Mouse (Mus musculus) spleen, postnatal 4 days (tissue): ENCODE measurements around the gene Acsl6.

Experiments
- DNase-seq, 2 experiments: peaks; one replicate each; pipeline ENCODE4 v3.0.0; 2022; ENCODE audit warnings: low spot score in 2 of 2

The Acsl6 gene

GRCm38 (mm10) chr11:54307139-54307816 is 3.7 kb downstream of the Acsl6 start:
- peak; percentile 40 to 75 for DNase-seq

DNA sequence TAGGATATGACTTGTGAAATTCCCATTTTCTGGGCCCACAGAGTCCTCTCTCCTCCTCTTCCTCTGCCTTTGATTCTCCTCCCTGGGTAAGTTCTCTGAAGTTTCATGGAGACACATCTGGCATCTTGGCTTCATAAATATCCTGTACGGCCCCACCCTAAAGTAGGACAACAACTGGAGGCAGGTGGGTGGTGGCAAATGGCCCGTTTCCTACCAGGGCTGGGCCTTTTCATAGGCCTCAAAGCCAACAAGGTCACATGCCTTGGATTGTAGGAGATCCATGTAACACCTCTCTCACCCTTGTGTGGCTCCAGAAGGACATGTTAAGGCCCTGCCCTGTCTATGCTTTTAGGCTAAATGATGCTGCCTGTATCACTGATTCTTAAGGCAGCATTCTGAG is 7.0 kb downstream of the Acsl6 start:
- DNase-seq = no peak

DNA sequence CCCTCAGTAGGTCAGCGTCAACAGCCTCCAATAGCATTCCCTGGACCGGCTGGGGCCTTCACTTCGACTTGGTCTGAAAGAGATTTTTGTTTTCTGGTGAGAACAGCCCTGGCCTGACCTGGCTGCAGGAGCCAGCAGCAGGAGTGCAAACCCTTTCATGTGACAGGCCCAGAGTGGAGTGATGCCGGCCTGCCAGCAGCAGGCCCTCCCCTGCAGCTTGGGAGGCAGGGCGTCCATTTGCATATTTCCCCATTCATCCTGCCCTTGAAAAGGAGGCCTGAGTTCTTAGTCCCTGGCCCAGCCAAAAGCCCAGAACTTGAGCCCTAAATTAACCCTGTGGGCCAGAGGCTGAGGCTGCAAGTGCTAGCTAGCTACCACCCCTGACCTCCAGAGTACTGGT is 8.4 kb downstream of the Acsl6 start:
- DNase-seq = no peak

DNA sequence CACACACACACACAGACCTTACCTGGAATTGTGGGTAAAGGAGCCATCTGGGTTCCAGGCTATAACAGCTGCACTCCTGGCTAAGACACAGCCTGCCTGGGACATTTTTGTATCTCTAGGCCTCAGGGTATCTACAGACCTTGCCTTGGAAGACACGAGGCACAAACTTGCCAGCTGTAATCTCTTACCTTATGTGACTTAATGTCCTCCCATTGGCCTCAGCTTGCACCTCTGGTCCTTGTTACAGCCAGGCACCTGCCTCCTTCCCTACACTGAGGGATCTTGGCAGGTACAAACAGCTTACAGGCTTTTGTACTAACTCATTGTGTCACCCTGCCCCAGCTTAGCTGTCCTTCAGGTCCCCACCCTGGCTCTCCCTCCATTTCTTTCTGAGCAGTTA is 9.0 kb downstream of the Acsl6 start:
- no peak for DNase-seq

DNA sequence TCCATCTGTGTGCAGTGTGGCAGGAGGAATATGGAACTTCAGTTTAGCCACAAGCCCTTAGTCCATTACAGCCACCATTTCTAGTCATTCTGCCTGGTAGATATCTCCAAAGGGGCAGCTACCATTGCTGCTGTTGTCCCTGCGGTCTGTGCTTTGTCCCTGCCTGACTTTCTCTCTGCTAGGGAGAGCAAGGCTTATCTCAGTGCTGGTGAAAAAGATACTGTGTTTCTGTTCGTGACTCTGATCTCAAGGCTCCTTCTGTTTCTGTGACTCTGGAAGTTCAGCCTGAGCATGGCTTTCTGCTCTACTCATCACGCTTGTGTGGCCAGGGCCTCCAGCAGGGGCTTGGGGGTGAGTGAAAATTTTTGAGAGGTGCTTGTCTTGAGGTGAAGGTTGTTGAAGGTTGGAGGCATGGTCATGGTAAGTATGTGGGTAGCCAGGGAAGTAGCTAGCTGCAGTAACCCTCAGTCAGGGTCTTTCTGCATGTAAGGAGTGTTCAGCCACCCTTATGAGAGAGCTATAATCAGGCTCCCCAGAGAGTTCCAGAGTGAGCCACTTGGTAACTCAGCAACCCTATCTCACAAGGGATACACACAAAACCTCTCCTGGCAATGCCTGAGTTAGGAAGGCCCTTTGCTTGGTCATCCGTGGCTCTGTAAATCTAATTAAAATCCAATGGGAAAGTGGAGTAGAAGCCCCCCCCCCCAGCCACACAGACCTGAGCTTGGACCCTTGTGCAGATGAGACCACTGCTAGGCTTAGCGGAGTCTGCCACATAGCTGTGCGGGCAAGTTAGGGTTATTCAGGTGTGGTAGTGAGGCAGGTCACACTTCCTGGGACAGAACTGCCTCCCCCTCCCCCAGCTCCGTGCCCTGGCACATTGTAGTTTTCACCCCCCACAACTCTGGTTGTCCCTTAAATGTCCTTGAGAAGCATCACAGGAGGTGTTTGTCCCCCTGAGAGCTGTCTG is 10.1 kb downstream of the Acsl6 start:
- DNase-seq = no peak

DNA sequence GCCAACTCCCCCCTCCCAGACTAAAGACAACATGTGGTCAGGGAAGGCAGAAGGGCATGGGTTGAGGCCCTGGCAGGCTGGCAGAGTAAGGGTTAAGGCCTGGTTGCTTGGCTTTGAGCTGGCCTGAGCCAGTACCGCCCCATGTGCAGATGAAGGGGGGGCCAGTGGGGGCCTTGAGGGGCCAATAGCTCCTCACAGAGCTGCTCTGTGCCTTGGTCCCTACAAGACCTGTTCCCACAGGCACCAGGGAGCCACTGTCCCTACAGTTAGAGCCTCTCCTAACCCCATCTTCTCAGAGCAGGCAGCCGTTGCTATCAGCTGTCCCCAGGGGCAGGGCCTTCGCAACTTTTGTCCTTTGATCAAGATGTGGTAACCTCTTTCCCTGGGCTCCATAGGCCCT is 11.1 kb downstream of the Acsl6 start:
- DNase-seq = peak in 1 of 2 experiments; percentile 39

DNA sequence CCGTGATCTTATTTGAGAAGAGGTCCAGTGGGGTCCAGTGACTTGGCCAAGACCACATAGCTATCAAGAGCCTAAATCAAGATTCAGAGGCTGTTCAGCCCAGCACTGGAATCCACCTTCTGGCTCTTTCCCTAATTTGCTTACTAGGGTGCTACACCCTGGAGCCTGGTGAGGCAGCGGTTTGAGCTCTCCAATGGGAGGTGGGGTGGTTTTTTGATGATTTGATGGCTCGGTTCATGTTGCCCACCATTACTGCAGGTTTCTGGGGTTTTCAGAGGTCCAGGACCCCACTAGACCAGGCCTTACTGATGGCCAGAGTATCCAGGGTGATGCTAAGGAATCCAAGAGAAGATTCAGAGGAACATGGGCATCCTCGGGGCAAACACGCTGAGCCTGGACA is 11.7 kb downstream of the Acsl6 start:
- DNase-seq = no peak

DNA sequence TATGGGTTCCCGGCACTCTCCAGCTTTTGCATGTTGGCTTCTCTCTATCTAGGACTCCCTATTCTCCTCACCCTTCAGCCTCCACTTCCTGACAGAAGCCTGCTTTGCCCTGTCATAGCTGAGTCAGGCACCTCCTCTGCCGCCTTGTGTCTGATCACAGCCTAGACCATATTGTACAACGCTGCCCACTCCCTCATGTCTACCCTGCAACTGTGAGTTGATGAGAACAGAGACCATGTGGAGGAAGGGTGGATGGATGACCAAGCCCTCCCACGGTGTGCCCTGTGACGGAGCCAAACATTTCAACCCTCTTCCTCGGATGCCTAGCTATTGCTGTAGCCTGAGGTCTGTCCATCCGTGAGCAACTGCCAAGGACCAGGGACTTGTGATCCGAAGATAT is 13.8 kb downstream of the Acsl6 start:
- no peak for DNase-seq

DNA sequence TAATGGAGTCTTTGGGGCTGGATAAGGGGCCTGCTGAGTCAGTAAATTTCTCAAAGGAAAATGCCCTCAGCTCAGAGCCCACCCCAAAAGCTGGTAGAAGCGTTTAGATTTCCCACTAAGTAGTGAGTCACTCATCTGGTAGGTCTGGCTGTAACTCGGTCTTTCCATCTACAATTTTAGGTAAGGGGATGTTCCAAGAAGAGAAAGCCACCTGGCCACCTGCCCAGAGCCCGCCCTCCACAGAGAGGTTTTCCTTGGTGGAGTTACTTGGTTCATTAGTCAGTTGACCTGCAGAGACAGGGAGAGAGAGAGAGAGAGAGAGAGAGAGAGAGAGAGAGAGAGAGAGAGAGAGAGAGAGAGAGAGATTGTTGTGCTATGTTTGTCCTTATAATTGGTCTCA is 14.2 kb downstream of the Acsl6 start:
- DNase-seq = no peak

DNA sequence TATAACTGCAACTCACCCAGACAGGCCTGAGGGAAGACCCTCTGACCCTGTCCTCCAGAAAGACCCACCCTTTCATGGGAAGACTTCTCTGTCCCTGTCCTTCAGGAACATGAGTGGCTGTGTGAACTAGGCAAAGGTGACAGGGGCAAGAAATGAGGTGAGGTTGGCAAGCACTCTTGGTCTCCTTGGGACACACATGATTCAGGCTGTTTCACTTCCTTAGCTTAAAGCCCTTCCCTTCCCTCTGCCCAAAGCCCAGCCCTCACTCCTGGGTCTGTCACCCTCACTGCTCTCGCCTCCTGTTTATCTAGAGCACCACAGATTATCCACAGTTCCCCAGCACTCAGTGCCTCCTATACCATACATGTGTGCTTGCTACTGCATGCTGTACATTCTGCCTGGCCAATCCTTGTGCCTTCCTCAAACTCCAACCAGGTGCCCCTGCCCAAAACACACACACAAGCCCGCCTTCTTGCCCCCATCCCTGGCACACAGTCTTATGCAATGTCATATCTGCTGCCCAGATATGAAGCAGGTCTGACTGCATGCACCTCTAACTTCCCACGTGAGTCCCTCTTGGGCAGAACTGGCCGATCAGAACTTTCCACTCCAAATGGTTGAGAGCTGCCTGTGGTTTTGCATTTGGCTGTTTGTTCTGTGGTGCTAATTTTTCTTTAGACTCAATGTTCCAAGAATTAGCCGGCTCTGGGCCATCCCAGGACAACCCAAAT is 18.4 kb downstream of the Acsl6 start:
- DNase-seq = no peak

DNA sequence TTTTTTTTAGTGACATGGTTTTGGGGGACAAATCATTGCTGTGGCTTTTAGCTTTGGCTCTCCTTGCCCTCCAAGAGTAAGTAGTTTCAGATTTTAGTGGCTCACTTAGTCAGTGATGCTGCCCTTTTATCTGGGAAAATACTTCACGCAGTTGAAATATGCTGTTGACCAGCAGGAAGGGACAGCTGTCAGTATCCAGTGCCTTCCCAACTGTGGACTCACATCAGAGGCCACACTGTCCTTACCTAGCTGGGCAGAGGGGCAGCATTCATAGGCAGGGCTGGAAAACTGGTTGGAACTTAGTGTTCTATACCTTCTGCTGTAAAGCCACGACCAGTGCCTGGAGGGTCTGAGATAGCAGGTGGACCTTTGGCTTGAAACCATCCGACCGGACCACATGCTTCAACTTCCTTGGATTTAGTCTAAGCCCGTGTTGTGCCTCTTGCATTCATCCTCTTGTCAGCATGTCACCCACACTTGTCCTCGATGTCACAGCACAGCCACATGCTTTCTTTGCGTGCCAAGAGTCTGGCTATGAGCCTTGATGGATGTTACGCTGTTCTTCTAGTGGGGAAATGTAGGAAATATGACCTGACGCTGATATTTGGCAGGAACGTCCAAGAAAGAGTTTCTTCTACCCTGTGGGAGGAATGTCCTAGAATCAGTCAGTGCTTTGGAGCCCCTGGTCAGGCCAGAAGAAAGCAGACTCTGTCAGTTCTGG is 28.0 kb downstream of the Acsl6 start:
- no peak for DNase-seq

GRCm38 (mm10) chr11:54336165-54336707 is 32.6 kb downstream of the Acsl6 start:
- peak in 1 of 2 experiments; percentile 58 for DNase-seq

DNA sequence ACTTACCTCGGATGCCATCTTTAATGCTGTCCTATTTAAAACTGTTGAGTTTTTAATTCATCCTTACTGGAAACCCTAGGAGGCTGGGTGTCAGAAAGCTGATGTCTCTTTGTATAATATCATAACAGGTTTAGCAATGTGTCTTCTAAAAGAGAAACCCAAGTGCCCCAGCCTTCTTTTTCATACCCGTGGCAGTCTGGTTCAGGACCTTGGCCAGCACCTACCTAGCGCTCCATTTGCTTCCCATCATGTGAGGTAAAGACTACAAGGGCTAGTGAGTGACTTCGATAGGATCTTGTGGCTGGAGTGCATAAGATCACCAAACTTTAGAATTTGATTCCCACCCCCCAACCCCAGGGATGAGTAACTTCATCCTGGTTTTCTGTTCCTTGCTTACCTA is 40.1 kb downstream of the Acsl6 start:
- DNase-seq = no peak

- no peak for DNase-seq
Observed at GRCm38 (mm10) chr11:54351704-54352103, 48.1 kb downstream of the Acsl6 start.

DNA sequence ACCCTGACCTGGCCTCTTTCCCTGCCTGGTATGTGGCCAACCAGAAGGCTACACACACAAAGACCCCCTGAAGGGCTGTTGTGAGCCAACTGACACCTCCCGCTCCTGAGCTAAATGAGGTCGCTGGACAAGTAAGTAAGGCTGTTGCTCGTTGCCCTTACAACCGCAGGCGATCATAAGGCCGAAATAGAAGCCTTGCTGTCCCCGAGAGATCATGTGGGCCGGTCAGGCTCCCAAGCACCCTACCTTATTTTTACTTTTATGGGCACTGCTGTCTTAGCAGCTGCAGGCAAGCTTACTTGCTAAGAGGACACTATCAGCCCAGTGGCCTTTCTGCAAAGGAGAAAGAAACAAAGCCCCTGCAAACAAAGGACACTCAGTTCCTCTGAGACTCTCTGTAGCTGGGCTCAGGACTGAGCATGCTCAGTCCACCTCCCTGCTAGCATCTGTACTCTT is 49.6 kb downstream of the Acsl6 start:
- DNase-seq = no peak

- DNase-seq = no peak
Observed at GRCm38 (mm10) chr11:54354595-54355563, 51.3 kb downstream of the Acsl6 start.

- no peak for DNase-seq
Observed at GRCm38 (mm10) chr11:54355564-54355955, 52.0 kb downstream of the Acsl6 start.

DNA sequence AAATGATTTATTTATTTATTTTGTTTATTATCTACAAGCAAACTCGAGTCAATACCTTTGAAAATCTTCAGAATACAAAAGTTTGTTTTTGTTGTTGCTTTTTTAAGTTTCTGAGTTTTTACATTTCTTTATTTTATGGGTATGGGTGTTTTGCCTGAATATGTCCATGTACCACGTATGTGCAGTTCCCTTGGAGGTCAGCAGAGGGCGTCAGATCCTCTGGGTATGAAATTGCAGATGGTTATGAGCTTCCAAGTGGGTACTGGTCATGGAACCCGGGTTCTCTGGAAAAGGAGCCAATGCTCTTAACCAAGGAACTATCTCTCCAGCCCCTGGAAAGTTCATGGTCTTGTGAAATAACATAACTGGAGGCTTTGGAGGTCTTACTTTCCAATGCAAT is 53.1 kb downstream of the Acsl6 start:
- peak in 1 of 2 experiments; percentile 71 for DNase-seq

DNA sequence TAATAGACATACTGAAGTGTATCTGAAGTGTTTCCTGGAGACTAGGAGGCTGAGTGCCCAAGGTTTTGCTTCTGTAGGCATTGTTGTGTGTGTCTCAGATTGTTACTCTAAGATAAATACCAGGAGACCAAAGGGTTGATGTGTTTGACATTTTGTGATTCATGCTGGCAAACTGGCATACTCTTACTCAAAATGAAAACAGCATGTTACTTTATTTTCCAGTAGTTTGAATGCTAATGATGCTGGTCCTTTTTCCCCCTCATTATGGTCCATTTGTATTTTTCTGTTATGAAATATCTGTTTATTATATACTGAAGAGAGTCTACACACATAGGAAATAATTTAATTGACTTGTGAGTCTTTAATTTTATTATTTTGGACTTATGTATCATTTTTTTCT is 69.0 kb downstream of the Acsl6 start:
- DNase-seq = no peak

GRCm38 (mm10) chr11:54390386-54390785 is 86.8 kb downstream of the Acsl6 start:
- DNase-seq = no peak
